Mouse (Mus musculus): ENCODE results near the gene Itga7. TPM values are rescaled to one million over a fixed set of nuclear protein-coding genes. Genes with fewer than 3 reads are reported as not detected.
"Not testable (repeated sequence)": the region's sequence is repeated elsewhere in the genome, so short reads cannot be mapped to it uniquely, and the experiment has no call there.

Gene Itga7
- polyA plus RNA-seq, 1 experiment from 2014 or later = 12.4 TPM

GRCm38 (mm10) chr10:128980644-128981365 lies 47.2 kb downstream of the Itga7 start:
- no peaks in the 10 kb centered on the region for H3K9me3 ChIP-seq (replicated peaks; ENCODE audit: control insufficient read depth, low read length)
- peak; percentile 63; the same call in 1 of the 2 replicates for ATAC-seq (ENCODE audit: insufficient read depth, low FRiP score)
- 57% methylated on average over 3 of the region's 3 CpGs for WGBS
- no peak overlapping the region for H3K27ac ChIP-seq (ENCODE audit: low read length)
- no peaks in the 10 kb centered on the region for H3K36me3 ChIP-seq (ENCODE audit: control insufficient read depth, insufficient read depth, low read length)
- no peak overlapping the region for H3K9ac ChIP-seq (ENCODE audit: low read length)
- no peaks in the 10 kb centered on the region for H3K4me1 ChIP-seq (ENCODE audit: control insufficient read depth, insufficient read depth, low read length)
- H3K27me3 ChIP-seq (ENCODE audit: control insufficient read depth, insufficient read depth, low read length) = no peaks in the 10 kb centered on the region
- no peak overlapping the region for H3K4me3 ChIP-seq (replicated peaks; ENCODE audit: low read length)
- H3K4me2 ChIP-seq (ENCODE audit: low read depth, low read length) = no peak overlapping the region

DNA sequence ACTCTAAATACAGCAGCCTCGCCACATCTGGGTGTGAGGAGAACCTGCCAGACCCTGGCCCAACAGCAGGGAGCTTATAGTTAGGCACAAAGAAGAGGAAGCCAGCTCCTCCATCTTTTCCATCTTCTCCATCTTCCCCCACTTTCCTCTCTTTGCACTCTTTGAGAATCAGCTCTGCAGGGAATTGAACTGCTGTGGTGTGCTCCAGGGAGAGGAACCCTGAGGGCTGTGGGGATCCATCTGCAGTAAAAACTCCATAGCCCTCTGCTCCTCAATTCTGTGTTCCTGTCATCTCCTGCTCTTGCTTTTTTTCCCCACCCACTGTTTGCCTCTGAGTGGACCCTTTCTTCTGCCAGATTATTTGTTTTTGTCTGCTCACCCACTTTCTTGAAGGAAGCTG lies 55.5 kb downstream of the Itga7 start, which contains the start of gene Olfr9:
Gene Olfr9, plus strand, starts transcription at position 301 of the 400 bp plus-strand sequence.
- H3K9me3 ChIP-seq (replicated peaks; ENCODE audit: control insufficient read depth, low read length); H3K36me3 ChIP-seq (ENCODE audit: control insufficient read depth, insufficient read depth, low read length); H3K4me3 ChIP-seq (replicated peaks; ENCODE audit: low read length); H3K9ac ChIP-seq (ENCODE audit: low read length); ATAC-seq (ENCODE audit: insufficient read depth, low FRiP score); H3K4me1 ChIP-seq (ENCODE audit: control insufficient read depth, insufficient read depth, low read length); H3K27ac ChIP-seq (ENCODE audit: low read length); H3K27me3 ChIP-seq (ENCODE audit: control insufficient read depth, insufficient read depth, low read length); H3K4me2 ChIP-seq (ENCODE audit: low read depth, low read length): not testable (repeated sequence)
- 53% methylated on average over 1 of the region's 1 CpGs for WGBS

GRCm38 (mm10) chr10:128990129-128990850 lies 56.7 kb downstream of the Itga7 start:
- peak; percentile 47; the same call in 1 of the 2 replicates for ATAC-seq (ENCODE audit: insufficient read depth, low FRiP score)
- H3K27ac ChIP-seq (ENCODE audit: low read length) = not testable (repeated sequence)

DNA sequence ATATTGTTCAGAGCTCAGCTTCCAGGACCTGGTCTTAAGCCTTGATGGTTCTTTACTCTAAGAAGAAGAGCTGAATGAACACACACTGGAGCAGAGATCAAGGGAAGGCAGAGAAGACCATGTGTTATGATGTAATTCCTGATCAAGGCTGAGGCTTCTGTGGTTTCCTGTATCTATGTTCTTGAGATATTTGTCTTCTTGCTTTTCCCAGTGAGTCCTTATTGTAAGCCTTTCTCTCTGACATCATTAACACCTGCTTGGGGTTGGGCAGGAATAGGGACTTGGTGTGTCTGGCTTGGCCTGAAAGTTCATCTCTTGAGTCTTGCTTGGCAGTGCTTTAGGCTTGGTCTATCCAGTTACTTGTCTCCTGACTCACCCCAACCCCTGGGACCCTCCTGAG lies 57.4 kb downstream of the Itga7 start:
- H3K4me3 ChIP-seq (replicated peaks; ENCODE audit: low read length) = no peak overlapping the region
- no peak overlapping the region for H3K9ac ChIP-seq (ENCODE audit: low read length)
- H3K4me2 ChIP-seq (ENCODE audit: low read depth, low read length) = no peak overlapping the region
- H3K27ac ChIP-seq (ENCODE audit: low read length) = no peak overlapping the region
- H3K9me3 ChIP-seq (replicated peaks; ENCODE audit: control insufficient read depth, low read length) = no peaks in the 10 kb centered on the region
- no peaks in the 10 kb centered on the region for H3K27me3 ChIP-seq (ENCODE audit: control insufficient read depth, insufficient read depth, low read length)
- ATAC-seq (ENCODE audit: insufficient read depth, low FRiP score) = no peak
- no peaks in the 10 kb centered on the region for H3K4me1 ChIP-seq (ENCODE audit: control insufficient read depth, insufficient read depth, low read length)
- H3K36me3 ChIP-seq (ENCODE audit: control insufficient read depth, insufficient read depth, low read length) = no peaks in the 10 kb centered on the region

More at GRCm38 (mm10) chr10:128990129-128990850, 56.7 kb downstream of the Itga7 start:
- H3K9me3 ChIP-seq (replicated peaks; ENCODE audit: control insufficient read depth, low read length); H3K27me3 ChIP-seq (ENCODE audit: control insufficient read depth, insufficient read depth, low read length); H3K9ac ChIP-seq (ENCODE audit: low read length); H3K36me3 ChIP-seq (ENCODE audit: control insufficient read depth, insufficient read depth, low read length); H3K4me1 ChIP-seq (ENCODE audit: control insufficient read depth, insufficient read depth, low read length); H3K4me2 ChIP-seq (ENCODE audit: low read depth, low read length); H3K4me3 ChIP-seq (replicated peaks; ENCODE audit: low read length): not testable (repeated sequence)
- WGBS = 59% methylated on average over 7 of the region's 10 CpGs

DNA sequence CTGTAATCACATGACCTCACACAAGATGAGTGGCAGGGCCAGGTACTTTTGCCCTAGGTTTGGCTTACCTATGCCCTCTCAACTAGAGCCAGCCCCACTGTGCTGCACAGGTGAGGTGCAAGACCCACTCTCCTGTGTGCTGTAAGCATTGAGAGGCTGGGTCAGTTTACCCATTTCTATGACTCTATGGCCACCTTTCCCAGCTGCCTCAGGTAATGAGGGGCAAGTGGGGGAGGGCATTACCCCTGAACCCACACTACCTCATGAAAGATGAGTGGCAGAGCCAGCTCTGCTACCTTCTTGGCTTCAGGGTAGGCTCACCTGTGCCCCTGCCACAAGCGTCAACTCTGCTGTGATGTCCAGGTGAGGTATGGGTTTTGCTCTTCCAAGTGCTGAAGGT lies 62.2 kb downstream of the Itga7 start:
- 75% methylated on average over 1 of the region's 1 CpGs for WGBS
- H3K4me1 ChIP-seq (ENCODE audit: control insufficient read depth, insufficient read depth, low read length) = no peaks in the 10 kb centered on the region
- H3K36me3 ChIP-seq (ENCODE audit: control insufficient read depth, insufficient read depth, low read length) = no peaks in the 10 kb centered on the region
- no peaks in the 10 kb centered on the region for H3K9me3 ChIP-seq (replicated peaks; ENCODE audit: control insufficient read depth, low read length)
- ATAC-seq (ENCODE audit: insufficient read depth, low FRiP score) = no peak
- H3K4me3 ChIP-seq (replicated peaks; ENCODE audit: low read length) = no peak overlapping the region
- no peak overlapping the region for H3K27ac ChIP-seq (ENCODE audit: low read length)
- no peak overlapping the region for H3K4me2 ChIP-seq (ENCODE audit: low read depth, low read length)
- H3K9ac ChIP-seq (ENCODE audit: low read length) = no peak overlapping the region
- H3K27me3 ChIP-seq (ENCODE audit: control insufficient read depth, insufficient read depth, low read length) = no peaks in the 10 kb centered on the region

- no peak; the same call in 1 of the 2 replicates for ATAC-seq (ENCODE audit: insufficient read depth, low FRiP score)
- no peaks in the 10 kb centered on the region for H3K27me3 ChIP-seq (ENCODE audit: control insufficient read depth, insufficient read depth, low read length)
- WGBS = 70% methylated on average over 4 of the region's 4 CpGs
These were observed 63.0 kb downstream of the Itga7 start for GRCm38 (mm10) chr10:128996523-128997040.

DNA sequence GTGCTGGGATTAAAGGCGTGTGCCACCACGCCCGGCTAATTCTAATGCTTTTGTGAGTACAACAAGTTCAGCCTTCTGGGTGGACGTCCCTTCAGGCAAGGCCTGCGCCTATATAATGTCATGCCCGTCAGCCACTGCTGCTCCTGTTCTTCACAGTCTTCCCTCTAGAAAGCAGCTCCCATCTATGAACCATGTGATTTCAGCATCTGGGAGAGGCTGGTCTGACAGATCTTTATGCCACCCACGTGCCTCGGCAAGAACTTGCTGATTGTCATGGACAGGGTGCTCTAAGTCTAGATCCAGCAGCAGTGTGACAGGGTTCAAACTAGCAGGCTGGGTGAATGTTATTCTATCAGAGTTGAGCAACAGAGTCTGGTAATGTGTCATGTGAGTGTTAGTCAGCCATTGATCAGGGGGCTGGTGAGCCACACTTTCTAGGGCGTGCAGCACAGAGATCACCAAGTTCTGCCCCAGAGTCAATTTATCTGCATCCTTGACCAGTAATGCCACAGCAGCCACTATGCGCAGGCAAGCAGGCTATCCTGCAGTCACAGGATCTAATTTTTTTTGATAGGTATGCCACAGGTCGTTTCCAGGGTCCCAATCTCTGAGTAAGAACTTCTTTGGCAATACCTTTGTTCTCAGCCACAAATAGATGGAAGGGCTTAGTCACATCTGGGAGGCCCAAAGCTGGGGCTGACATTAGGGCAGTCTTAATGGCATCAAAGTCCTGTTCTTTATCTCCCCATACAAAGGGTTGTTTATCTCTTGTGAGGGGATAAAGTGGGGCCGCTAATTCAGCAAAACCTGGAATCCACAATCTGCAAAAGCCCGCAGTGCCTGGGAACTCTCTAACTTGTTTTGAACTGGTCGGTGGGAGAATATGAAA lies 70.7 kb downstream of the Itga7 start:
- Histone ChIP-seq H3K27me3 (ENCODE audit: control insufficient read depth, insufficient read depth, low read length) (no peaks in the 10 kb centered on the region), H3K4me1 (ENCODE audit: control insufficient read depth, insufficient read depth, low read length) (no peaks in the 10 kb centered on the region), H3K36me3 (ENCODE audit: control insufficient read depth, insufficient read depth, low read length) (no peaks in the 10 kb centered on the region), H3K9ac (ENCODE audit: low read length) (no peak overlapping the region), H3K9me3 (replicated peaks; ENCODE audit: control insufficient read depth, low read length) (0 out of 2 replicates have a peak, but pooled peaks cover 3% of the 10 kb centered on the region), H3K4me2 (ENCODE audit: low read depth, low read length) (no peak overlapping the region), H3K27ac (ENCODE audit: low read length) (no peak overlapping the region), H3K4me3 (replicated peaks; ENCODE audit: low read length) (no peak overlapping the region)
- 68% methylated on average over 14 of the region's 14 CpGs for WGBS
- peak; percentile 58; the same call in 1 of the 2 replicates for ATAC-seq (ENCODE audit: insufficient read depth, low FRiP score)

More at GRCm38 (mm10) chr10:128996523-128997040, 63.0 kb downstream of the Itga7 start:
- Histone ChIP-seq H3K9ac (ENCODE audit: low read length) (no peak overlapping the region), H3K9me3 (replicated peaks; ENCODE audit: control insufficient read depth, low read length) (no peaks in the 10 kb centered on the region), H3K4me2 (ENCODE audit: low read depth, low read length) (no peak overlapping the region), H3K36me3 (ENCODE audit: control insufficient read depth, insufficient read depth, low read length) (no peaks in the 10 kb centered on the region), H3K4me3 (replicated peaks; ENCODE audit: low read length) (no peak overlapping the region), H3K27ac (ENCODE audit: low read length) (no peak overlapping the region), H3K4me1 (ENCODE audit: control insufficient read depth, insufficient read depth, low read length) (no peaks in the 10 kb centered on the region)
